Mouse (Mus musculus) brain, embryonic 14.5 days (tissue): ENCODE data around the gene Tnnt2.

Experiments
- CTCF ChIP-seq: fragments of 200-500 bp; IDR thresholded peaks from 2 replicates; pipeline ENCODE4 v1.5.1; 2012; ENCODE audit warnings: inconsistent platforms, mild to moderate bottlenecking, moderate library complexity, borderline replicate concordance; ENCODE audit not compliant: insufficient read depth, insufficient read length; ENCODE audit errors: extremely low read depth
- POLR2A ChIP-seq: fragments of 200-500 bp; IDR thresholded peaks from 2 replicates; pipeline ENCODE4 v1.6.1; 2012; ENCODE audit warnings: mild to moderate bottlenecking, inconsistent platforms, borderline replicate concordance; ENCODE audit not compliant: poor library complexity, insufficient read depth, insufficient read length, severe bottlenecking; ENCODE audit errors: extremely low read depth

- no peak for TF ChIP-seq CTCF
- no peak for TF ChIP-seq POLR2A
Measured at GRCm38 (mm10) chr1:135792143-135792939, 43.8 kb upstream of the Tnnt2 start.
